Comparison of ENCODE assay signal across 8 mouse cellular contexts in the genomic region with DNA sequence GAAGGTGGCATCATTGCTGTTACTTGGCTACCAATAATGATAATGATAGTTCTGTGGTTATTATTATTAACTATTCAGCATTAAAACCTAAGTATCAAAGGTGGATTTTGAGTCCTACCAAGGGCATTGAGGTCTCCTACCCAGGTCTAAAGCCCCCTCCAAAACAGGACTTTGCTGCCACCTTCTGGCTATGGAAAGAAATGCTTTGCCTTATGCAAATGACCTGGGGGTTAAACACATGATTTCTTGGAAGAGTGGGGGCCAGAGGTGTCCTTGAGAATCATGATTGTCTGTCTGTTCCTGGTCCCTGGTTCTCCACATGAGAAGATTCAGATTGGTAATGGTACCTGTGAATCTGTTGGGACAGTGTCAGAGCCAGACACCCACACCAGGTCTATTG. TPM values are rescaled to one million over a fixed set of nuclear protein-coding genes. Genes with fewer than 3 reads are reported as not detected.
DNase-seq lines count a peak whose midpoint lies in the region; ATAC-seq and TF ChIP-seq lines count a peak whose summit lies in the region.

No protein-coding gene starts in this region.

- peak; percentile 67 for TF ChIP-seq CTCF in intestine, postnatal 0 days (IDR thresholded peaks at IDR 0.05; ENCODE audit: low read depth)

- no peak for ATAC-seq in intestine, postnatal 0 days
- no peak for ATAC-seq in intestine, embryonic 16.5 days
- no peak for ATAC-seq in intestine, embryonic 15.5 days

- H3K4me3 ChIP-seq in intestine, postnatal 0 days (ENCODE audit: low read depth, low read length) = no peak overlapping the region
- H3K4me3 ChIP-seq in intestine, embryonic 16.5 days (ENCODE audit: low read length) = no peak overlapping the region
- H3K4me3 ChIP-seq in intestine, embryonic 15.5 days (replicated peaks) = no peak overlapping the region

- no peak overlapping the region for H3K27ac ChIP-seq in intestine, postnatal 0 days (ENCODE audit: low read depth, low read length)
- no peak overlapping the region for H3K27ac ChIP-seq in intestine, embryonic 16.5 days (ENCODE audit: low read length)
- H3K27ac ChIP-seq in intestine, embryonic 15.5 days = no peak overlapping the region

- peak; percentile 9 for DNase-seq in thymus, postnatal 14 days
- no peak for DNase-seq in thymus, postnatal 36 days
- DNase-seq in embryo, embryonic 11 days = peak; percentile 57
- no peak for DNase-seq in urinary bladder, postnatal 25 days (ENCODE audit: low spot score)
- DNase-seq in left cerebral cortex, postnatal 36 days (ENCODE audit: low spot score in 2 of 2) = no peak

- no peaks in the 10 kb centered on the region for H3K4me1 ChIP-seq in intestine, postnatal 0 days (replicated peaks; ENCODE audit: control insufficient read depth, insufficient read depth, low read length)
- no peaks in the 10 kb centered on the region; the same call in 1 of the 2 replicates for H3K4me1 ChIP-seq in intestine, embryonic 16.5 days (ENCODE audit: control insufficient read depth, insufficient read depth, low read length)
- no peaks in the 10 kb centered on the region for H3K4me1 ChIP-seq in intestine, embryonic 15.5 days (replicated peaks)

- H3K9me3 ChIP-seq in intestine, postnatal 0 days (ENCODE audit: control insufficient read depth) = no peaks in the 10 kb centered on the region
- H3K9me3 ChIP-seq in intestine, embryonic 16.5 days (ENCODE audit: control insufficient read depth, low read length) = no peaks in the 10 kb centered on the region
- no peaks in the 10 kb centered on the region for H3K9me3 ChIP-seq in intestine, embryonic 15.5 days

- no peak overlapping the region for H3K9ac ChIP-seq in intestine, postnatal 0 days (ENCODE audit: low read depth, low read length)
- H3K9ac ChIP-seq in intestine, embryonic 16.5 days (ENCODE audit: low read depth, low read length) = no peak overlapping the region
- H3K9ac ChIP-seq in intestine, embryonic 15.5 days = no peak overlapping the region

- H3K27me3 ChIP-seq in intestine, postnatal 0 days (replicated peaks; ENCODE audit: control insufficient read depth, insufficient read depth, low read length) = no peaks in the 10 kb centered on the region
- H3K27me3 ChIP-seq in intestine, embryonic 16.5 days (replicated peaks; ENCODE audit: control insufficient read depth, insufficient read depth, low read length) = no peaks in the 10 kb centered on the region
- H3K27me3 ChIP-seq in intestine, embryonic 15.5 days (replicated peaks) = no peaks in the 10 kb centered on the region

- intact Hi-C loops in left cerebral cortex, postnatal 36 days (cut with DNase I) = loop anchor here (2.0 kb wide), 1 partner anchor 82 kb away; no protein-coding TSS in a partner anchor

- H3K36me3 ChIP-seq in intestine, postnatal 0 days (ENCODE audit: control insufficient read depth, insufficient read depth) = no peaks in the 10 kb centered on the region
- no peaks in the 10 kb centered on the region for H3K36me3 ChIP-seq in intestine, embryonic 16.5 days (ENCODE audit: control insufficient read depth, insufficient read depth, low read length)
- H3K36me3 ChIP-seq in intestine, embryonic 15.5 days = no peaks in the 10 kb centered on the region

- H3K4me2 ChIP-seq in intestine, postnatal 0 days (replicated peaks; ENCODE audit: low read depth) = no peak overlapping the region
- no peak overlapping the region for H3K4me2 ChIP-seq in intestine, embryonic 16.5 days (ENCODE audit: low read depth, low read length)
- no peak overlapping the region for H3K4me2 ChIP-seq in intestine, embryonic 15.5 days (replicated peaks)

RNA-seq across cellular contexts. Expression of a gene that starts 54.9 kb away (rescaled TPM):
- polyA plus RNA-seq in intestine, postnatal 0 days (2015; fragmentation: Nextera tagmentation; extraction: Ambion mirVana) = not detected in 2 replicates
- not detected in 2 replicates for polyA plus RNA-seq in intestine, embryonic 16.5 days (2015; fragmentation: Nextera tagmentation; extraction: Ambion mirVana)
- under 1 TPM; 0.14 to 0.27 TPM for total RNA-seq in left cerebral cortex, postnatal 36 days (2021)
- polyA plus RNA-seq in intestine, embryonic 15.5 days (2015; fragmentation: Nextera tagmentation; extraction: Ambion mirVana) = not detected in 2 replicates

Comparison
In these comparisons a context has a peak if more than half of its experiments do, and no peak if none do; other contexts are left out.
1. DNase-seq: peak in thymus, postnatal 14 days (single experiment) and embryo, embryonic 11 days (single experiment); none in thymus, postnatal 36 days (0 of 2), urinary bladder, postnatal 25 days (single experiment) and left cerebral cortex, postnatal 36 days (0 of 2).